Mouse (Mus musculus) liver, postnatal 0 days (tissue): Measurements from ENCODE around the gene Ltbp1.

Experiments used
- CTCF ChIP-seq: sonication (generic); IDR thresholded peaks from 2 replicates; pipeline ENCODE4 v1.5.1; 2016; ENCODE audit warnings: antibody characterized with exemption, low read depth
- EP300 ChIP-seq: IDR thresholded peaks from 2 replicates; pipeline ENCODE4 v1.6.1; 2016; ENCODE audit warnings: antibody characterized with exemption, low read depth, mild to moderate bottlenecking

- no peak for TF ChIP-seq CTCF
- TF ChIP-seq EP300: no peak
These were observed 436.0 kb downstream of the Ltbp1 start for GRCm38 (mm10) chr17:75441260-75441830.
